ENCODE assay signal across 8 mouse cellular contexts in genomic region chr15:94404071-94404545, GRCm38 (mm10).
DNase-seq lines count a peak whose midpoint lies in the region; ATAC-seq and TF ChIP-seq lines count a peak whose summit lies in the region.

No protein-coding gene starts in this region.

- H3K4me3 ChIP-seq in lung, adult 2 months (replicated peaks; ENCODE audit: extremely low read depth, low read depth, low read length): no peak overlapping the region
- peak overlapping the region; percentile 81 for H3K4me3 ChIP-seq in heart, embryonic 12.5 days
- H3K4me3 ChIP-seq in kidney, embryonic 16.5 days (ENCODE audit: low read length): peak overlapping the region; percentile 73
- H3K4me3 ChIP-seq in limb, embryonic 15.5 days: peak overlapping the region; percentile 70
- H3K4me3 ChIP-seq in neural tube, embryonic 14.5 days (ENCODE audit: low read depth, low read length): peak overlapping the region; percentile 70

- peaks cover 37% of the 10 kb centered on the region for H3K27me3 ChIP-seq in heart, embryonic 12.5 days (replicated peaks)
- peaks cover 21% of the 10 kb centered on the region for H3K27me3 ChIP-seq in kidney, embryonic 16.5 days (ENCODE audit: insufficient read depth, low read length)
- peaks cover 29% of the 10 kb centered on the region for H3K27me3 ChIP-seq in limb, embryonic 15.5 days
- H3K27me3 ChIP-seq in neural tube, embryonic 14.5 days (ENCODE audit: control insufficient read depth, insufficient read depth, low read length): no peaks in the 10 kb centered on the region

- no peaks in the 10 kb centered on the region for H3K4me1 ChIP-seq in lung, adult 2 months (ENCODE audit: control insufficient read depth, insufficient read depth, low read length)
- peaks cover 11% of the 10 kb centered on the region for H3K4me1 ChIP-seq in heart, embryonic 12.5 days (replicated peaks)
- H3K4me1 ChIP-seq in kidney, embryonic 16.5 days (ENCODE audit: insufficient read depth, low read length): peaks cover 10% of the 10 kb centered on the region
- H3K4me1 ChIP-seq in limb, embryonic 15.5 days: peaks cover 18% of the 10 kb centered on the region
- H3K4me1 ChIP-seq in neural tube, embryonic 14.5 days (ENCODE audit: control insufficient read depth, insufficient read depth, low read length): peaks cover 3% of the 10 kb centered on the region; the same call in 1 of the 2 replicates

- H3K9ac ChIP-seq in heart, embryonic 12.5 days: peak overlapping the region; percentile 79
- H3K9ac ChIP-seq in kidney, embryonic 16.5 days (replicated peaks; ENCODE audit: low read length): peak overlapping the region; percentile 71
- H3K9ac ChIP-seq in limb, embryonic 15.5 days: peak overlapping the region; percentile 58
- peak overlapping the region; percentile 72 for H3K9ac ChIP-seq in neural tube, embryonic 14.5 days (replicated peaks; ENCODE audit: low read depth, low read length)

- H3K27ac ChIP-seq in heart, embryonic 12.5 days (ENCODE audit: poor library complexity, severe bottlenecking): no peak overlapping the region
- H3K27ac ChIP-seq in kidney, embryonic 16.5 days (ENCODE audit: low read length): no peak overlapping the region
- H3K27ac ChIP-seq in limb, embryonic 15.5 days: peak overlapping the region; percentile 68; the same call in 1 of the 2 replicates
- peak overlapping the region; percentile 55; the same call in 1 of the 2 replicates for H3K27ac ChIP-seq in neural tube, embryonic 14.5 days (ENCODE audit: low read depth, low read length)

- 1% methylated on average over 62 of the region's 65 CpGs for WGBS in lung, adult 2 months
- 1% methylated on average over 64 of the region's 65 CpGs for WGBS in heart, embryonic 12.5 days
- WGBS in kidney, embryonic 16.5 days: 0% methylated on average over 40 of the region's 65 CpGs
- WGBS in limb, embryonic 15.5 days: under 1% methylated on average over 60 of the region's 65 CpGs
- WGBS in neural tube, embryonic 14.5 days: under 1% methylated on average over 36 of the region's 65 CpGs

- no peak for TF ChIP-seq CTCF in lung, adult 2 months (IDR thresholded peaks at IDR 0.05; ENCODE audit: insufficient read depth, low read length)

- H3K9me3 ChIP-seq in heart, embryonic 12.5 days (replicated peaks): no peaks in the 10 kb centered on the region
- no peaks in the 10 kb centered on the region for H3K9me3 ChIP-seq in kidney, embryonic 16.5 days (ENCODE audit: low read length)
- no peaks in the 10 kb centered on the region for H3K9me3 ChIP-seq in limb, embryonic 15.5 days
- H3K9me3 ChIP-seq in neural tube, embryonic 14.5 days (ENCODE audit: control insufficient read depth, low read length): no peaks in the 10 kb centered on the region

- peak; percentile 10 to 13 for DNase-seq in lung, adult 18-20 months
- no peak for DNase-seq in lung, adult 2 months
- peak; percentile 2 for DNase-seq in fibroblast of lung, adult 2 months (ENCODE audit: low read depth)
- DNase-seq in testis, postnatal 14 days (ENCODE audit: low spot score): peak; percentile 59

- H3K36me3 ChIP-seq in heart, embryonic 12.5 days: no peaks in the 10 kb centered on the region
- no peaks in the 10 kb centered on the region for H3K36me3 ChIP-seq in kidney, embryonic 16.5 days (ENCODE audit: insufficient read depth, low read length)
- no peaks in the 10 kb centered on the region for H3K36me3 ChIP-seq in limb, embryonic 15.5 days
- H3K36me3 ChIP-seq in neural tube, embryonic 14.5 days (ENCODE audit: control insufficient read depth, insufficient read depth, low read length): no peaks in the 10 kb centered on the region

- peak overlapping the region; percentile 99 for H3K4me2 ChIP-seq in heart, embryonic 12.5 days
- peak overlapping the region; percentile 100 for H3K4me2 ChIP-seq in kidney, embryonic 16.5 days (replicated peaks; ENCODE audit: low read depth, low read length)
- peak overlapping the region; percentile 97 for H3K4me2 ChIP-seq in limb, embryonic 15.5 days
- H3K4me2 ChIP-seq in neural tube, embryonic 14.5 days (ENCODE audit: low read depth, low read length): peak overlapping the region; percentile 99

- TF ChIP-seq POLR2A in lung, adult 2 months (IDR thresholded peaks at IDR 0.05; ENCODE audit: borderline replicate concordance, extremely low read depth, low read depth, low read length): no peak

- peak; percentile 93 for ATAC-seq in heart, embryonic 12.5 days (ENCODE audit: insufficient number of reproducible peaks, low FRiP score)
- ATAC-seq in kidney, embryonic 16.5 days (ENCODE audit: low FRiP score, low TSS enrichment): peak; percentile 97
- ATAC-seq in limb, embryonic 15.5 days (ENCODE audit: insufficient number of reproducible peaks, low FRiP score, low TSS enrichment, low read depth): peak; percentile 89
- ATAC-seq in neural tube, embryonic 14.5 days (ENCODE audit: low read depth): peak; percentile 92

Comparison
In these comparisons a context has a peak if more than half of its experiments do, and no peak if none do; other contexts are left out.
1. H3K27ac ChIP-seq: peak in limb, embryonic 15.5 days (single experiment) and neural tube, embryonic 14.5 days (single experiment); none in heart, embryonic 12.5 days (single experiment) and kidney, embryonic 16.5 days (single experiment).
2. Peak in every context shown above with its lines, with median percentiles within 50 percentile points of each other: ATAC-seq, H3K4me2 ChIP-seq and H3K9ac ChIP-seq.